Mouse (Mus musculus) layer of hippocampus, adult 9-10 months (tissue): Measurements from ENCODE around the gene Kif6.

Source experiments
- DNase-seq: peaks from one replicate; pipeline ENCODE4 v3.0.0; 2022; ENCODE audit warnings: low spot score

Gene Kif6

DNA sequence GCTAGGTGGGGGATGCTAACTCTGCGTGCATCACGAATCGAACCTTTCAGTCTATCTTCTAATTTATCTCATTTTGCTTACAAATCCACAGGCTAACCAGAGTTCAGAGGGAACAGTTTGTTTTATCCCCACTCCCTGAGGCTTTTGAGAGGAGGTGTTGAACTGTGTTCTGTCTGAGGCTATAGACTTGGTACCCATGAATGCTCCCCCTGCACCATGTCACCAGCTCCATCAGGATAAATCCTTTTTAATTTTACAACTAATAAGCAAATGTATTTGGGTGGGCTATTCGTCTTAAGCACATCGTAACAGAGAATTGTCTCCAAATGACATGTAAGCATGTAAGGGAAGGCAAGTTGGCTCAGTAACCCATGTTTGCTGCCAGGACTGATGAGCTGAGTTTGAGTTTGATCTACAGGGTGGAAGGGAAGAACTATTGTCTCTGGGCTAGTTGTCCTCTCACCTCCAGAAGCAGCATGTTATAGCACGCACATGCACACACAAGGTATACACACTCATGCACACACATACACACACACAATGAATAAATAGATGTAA is 122.4 kb downstream of the Kif6 start:
- no peak for DNase-seq

GRCm38 (mm10) chr17:49738351-49738750 is 123.4 kb downstream of the Kif6 start:
- no peak for DNase-seq

DNA sequence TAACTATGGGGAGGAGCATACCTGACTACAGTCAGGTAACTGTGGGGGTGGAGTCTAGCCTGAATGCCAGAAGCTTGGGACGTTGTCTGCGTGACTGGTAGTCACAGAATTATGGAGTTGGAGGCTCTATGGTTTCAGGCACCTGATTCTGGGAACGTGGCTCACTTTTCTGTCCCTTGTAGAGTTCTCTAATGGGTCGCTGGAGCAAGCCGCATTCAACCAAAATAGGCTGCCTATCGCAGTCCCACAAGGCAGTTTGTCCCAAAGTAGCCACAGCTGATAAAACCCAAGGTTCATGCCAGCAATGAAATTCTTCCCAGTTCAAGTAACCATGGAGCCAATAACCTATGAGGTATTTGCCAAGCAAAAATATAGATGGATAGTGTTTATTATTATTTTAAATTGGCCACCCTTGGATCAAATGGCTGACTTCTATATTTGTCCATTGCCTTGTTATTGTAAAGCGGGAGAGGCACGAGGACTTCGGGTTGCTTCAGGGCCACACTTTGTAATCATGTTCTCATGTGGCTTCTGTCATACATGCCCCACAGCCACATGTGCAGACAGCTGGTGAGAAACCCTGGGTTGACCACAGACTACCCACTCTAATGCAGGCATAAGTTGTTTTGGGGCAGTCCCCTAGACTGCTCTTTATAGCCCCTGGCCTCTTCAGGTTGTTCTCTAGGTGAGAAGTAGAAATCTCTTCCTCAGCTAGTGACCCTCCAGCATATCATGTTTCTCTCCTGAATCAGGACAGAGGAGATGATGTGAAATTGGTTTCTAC is 125.2 kb downstream of the Kif6 start:
- no peak for DNase-seq

GRCm38 (mm10) chr17:49741172-49741571 is 126.2 kb downstream of the Kif6 start:
- DNase-seq = no peak

- no peak for DNase-seq
These were observed 127.0 kb downstream of the Kif6 start for GRCm38 (mm10) chr17:49741927-49742326.

GRCm38 (mm10) chr17:49743580-49744463 is 128.9 kb downstream of the Kif6 start:
- DNase-seq = no peak

DNA sequence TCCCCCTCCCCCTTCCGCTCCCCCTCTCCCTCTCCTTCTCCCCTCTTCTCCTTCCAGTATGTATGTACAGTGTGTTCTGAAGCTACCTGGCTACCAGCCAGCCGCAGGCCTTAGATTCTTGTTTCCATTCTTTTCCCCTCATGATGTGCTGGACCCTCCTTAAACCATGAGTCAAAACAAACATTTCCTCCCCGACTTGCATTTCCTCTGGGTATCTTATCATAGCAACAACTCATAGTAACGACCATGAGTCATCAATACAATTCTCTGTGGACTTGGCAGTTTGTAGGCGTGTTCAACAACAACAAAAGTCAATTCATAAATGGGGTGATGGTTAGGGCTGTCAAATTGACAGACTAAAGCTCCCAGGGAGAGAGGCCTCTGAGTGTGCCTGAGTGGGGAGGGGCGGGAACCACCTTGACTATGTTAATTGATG is 136.0 kb downstream of the Kif6 start:
- no peak for DNase-seq

GRCm38 (mm10) chr17:49753874-49754273 is 138.9 kb downstream of the Kif6 start:
- DNase-seq = no peak

DNA sequence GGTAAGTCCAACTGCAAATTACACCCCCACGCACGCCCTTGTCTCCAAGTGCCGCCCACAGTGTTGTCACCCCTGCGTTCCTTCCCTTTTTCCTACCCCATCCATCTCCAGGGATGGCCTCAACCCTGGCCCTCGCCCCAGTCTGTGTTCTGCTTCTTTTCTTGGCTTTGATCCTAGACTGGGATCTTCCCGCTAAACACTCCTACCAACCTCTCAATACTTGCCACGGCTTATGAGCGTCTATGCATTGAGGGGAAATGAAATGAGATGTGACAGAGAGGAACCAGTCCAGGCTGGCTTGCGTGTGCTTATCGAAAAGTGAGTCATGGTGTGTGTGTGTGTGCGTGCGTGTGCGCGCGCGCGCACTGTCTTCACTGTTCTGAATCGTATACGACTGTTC is 141.9 kb downstream of the Kif6 start:
- DNase-seq = no peak

DNA sequence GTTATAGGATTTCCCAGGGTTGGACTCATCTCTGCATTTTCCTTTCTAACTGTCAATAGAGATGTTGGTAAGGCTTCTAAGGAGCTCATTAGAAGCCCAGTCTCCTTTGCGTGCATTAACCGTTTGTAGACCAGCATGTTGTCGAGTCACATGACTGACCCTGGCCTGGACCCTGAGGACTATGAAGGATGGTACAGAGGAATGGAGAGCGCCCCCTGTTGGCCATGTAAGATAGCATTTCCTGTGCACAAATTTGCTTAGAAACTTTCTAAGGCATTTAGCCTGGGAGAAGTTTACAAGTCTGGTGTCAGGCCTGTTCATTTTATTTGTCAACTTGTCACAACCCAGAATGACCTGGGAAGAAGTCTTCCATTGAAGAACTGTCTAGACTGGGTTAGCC is 144.1 kb downstream of the Kif6 start:
- DNase-seq = no peak

GRCm38 (mm10) chr17:49761260-49761659 is 146.3 kb downstream of the Kif6 start:
- no peak for DNase-seq

DNA sequence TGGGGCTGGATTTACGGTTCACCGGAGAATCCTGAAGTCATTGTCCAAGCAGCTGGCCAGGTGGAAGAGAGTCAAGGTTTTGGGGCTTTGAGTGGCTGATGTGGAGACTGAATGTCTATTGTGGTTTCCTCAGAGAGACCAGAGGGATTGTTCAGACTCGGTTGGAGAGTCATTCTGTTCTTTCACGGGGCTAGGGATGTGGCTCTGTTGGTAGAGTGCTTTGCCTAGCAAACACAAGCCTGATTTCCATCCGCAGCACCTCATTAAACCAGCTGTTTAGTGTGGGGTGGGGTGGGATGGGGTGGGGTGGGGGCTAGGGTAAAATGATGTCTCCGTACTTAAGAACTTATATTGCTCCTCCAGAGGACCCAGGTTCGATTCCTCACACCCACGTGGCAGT is 146.9 kb downstream of the Kif6 start:
- DNase-seq = no peak

GRCm38 (mm10) chr17:49764963-49765362 is 150.0 kb downstream of the Kif6 start:
- DNase-seq = no peak

DNA sequence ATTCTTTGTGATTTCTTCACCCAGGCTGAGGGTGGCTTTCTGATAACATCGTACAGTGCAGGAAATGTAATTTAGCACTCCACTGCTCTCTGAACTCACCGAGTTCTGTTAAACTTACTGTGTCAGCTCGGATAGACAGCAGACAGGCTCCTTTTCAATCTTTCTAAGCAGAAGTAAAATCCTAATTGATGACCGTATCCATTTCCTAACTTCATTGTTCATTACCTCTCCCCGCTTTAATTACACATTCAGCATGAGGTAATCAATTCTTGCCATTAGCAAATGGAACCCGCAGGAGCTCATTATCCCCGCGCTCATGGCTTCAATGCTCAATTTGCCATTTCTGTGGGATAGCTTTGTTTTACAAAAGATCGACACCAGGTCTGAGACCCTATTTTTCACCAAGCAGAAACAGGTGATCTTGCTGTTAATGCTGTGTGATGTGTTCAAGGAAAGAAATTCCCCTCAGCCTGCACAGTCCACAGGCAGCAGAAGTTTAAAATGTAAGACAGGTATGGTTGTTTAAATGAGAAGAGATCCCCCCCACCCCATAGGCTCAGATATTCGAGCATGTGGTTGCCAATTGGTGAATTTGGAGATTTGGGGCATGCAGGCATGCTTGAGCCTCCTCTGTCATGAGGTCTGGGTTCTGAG is 152.9 kb downstream of the Kif6 start:
- DNase-seq = no peak

GRCm38 (mm10) chr17:49771703-49772315 is 156.9 kb downstream of the Kif6 start:
- DNase-seq = no peak

GRCm38 (mm10) chr17:49777115-49777839 is 162.3 kb downstream of the Kif6 start:
- no peak for DNase-seq

- DNase-seq = no peak
These were observed 164.1 kb downstream of the Kif6 start for GRCm38 (mm10) chr17:49779066-49779465.

GRCm38 (mm10) chr17:49779576-49779975 is 164.6 kb downstream of the Kif6 start:
- DNase-seq = no peak

- DNase-seq = no peak
These were observed 170.9 kb downstream of the Kif6 start for GRCm38 (mm10) chr17:49785851-49786250.

DNA sequence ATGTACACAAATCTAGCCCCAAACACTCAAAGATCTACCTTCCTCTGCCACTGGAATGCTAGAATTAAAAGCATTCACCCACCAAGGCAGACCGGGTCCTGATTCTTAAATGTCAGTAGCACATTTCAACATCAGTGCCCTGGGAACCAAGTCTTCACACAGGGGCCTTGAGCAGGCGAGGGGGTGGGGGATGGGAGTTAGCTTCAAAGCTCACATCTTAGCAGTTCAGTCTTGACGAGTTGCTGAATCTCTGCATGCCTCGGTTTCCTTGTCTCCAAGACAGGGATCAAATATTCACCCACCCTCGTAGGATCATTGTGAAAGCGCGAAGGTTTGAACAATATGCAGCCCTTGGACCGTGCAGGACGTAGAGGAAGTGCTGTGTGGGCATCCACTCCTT is 172.4 kb downstream of the Kif6 start:
- DNase-seq = no peak
